Mouse (Mus musculus) cortical plate, adult 2 months (tissue): ENCODE measurements around the gene Zfyve1. TPM values are rescaled to one million over a fixed set of nuclear protein-coding genes. Genes with fewer than 3 reads are reported as not detected.
A peak's percentile ranks its signal among the peaks of the same experiment; 100 is the strongest.
"Not testable (repeated sequence)": the region's sequence is repeated elsewhere in the genome, so short reads cannot be mapped to it uniquely, and the experiment has no call there.

Experiments used
- H3K27ac ChIP-seq: fragments of 200-500 bp; 2 replicates; pipeline ENCODE4 v1.5.1; 2012; ENCODE audit warnings: low read length, control low read depth, inconsistent platforms; ENCODE audit not compliant: insufficient read depth
- H3K4me1 ChIP-seq: fragments of 200-500 bp; 2 replicates; pipeline ENCODE4 v1.6.1; 2011; ENCODE audit warnings: low read length; ENCODE audit not compliant: control insufficient read depth, insufficient read depth
- H3K4me3 ChIP-seq: fragments of 200-500 bp; 2 replicates; pipeline ENCODE4 v1.5.1; 2011; ENCODE audit warnings: mild to moderate bottlenecking, low read length, control low read depth; ENCODE audit not compliant: insufficient read depth
- CTCF ChIP-seq: fragments of 200-500 bp; IDR thresholded peaks from 2 replicates; pipeline ENCODE4 v1.5.1; 2011; ENCODE audit warnings: mild to moderate bottlenecking, control low read depth, low read length; ENCODE audit not compliant: insufficient read depth; ENCODE audit errors: extremely low read depth
- POLR2A ChIP-seq: fragments of 200-500 bp; IDR thresholded peaks from 2 replicates; pipeline ENCODE4 v1.6.1; 2011; ENCODE audit warnings: mild to moderate bottlenecking, low read length, control low read depth; ENCODE audit not compliant: insufficient read depth; ENCODE audit errors: extremely low read depth
- polyA plus RNA-seq: library from polyadenylated mRNA; depleted of rRNA; stranded (reverse); fragments of >200 nt; gene quantifications from 2 replicates; pipeline ENCODE4 v1.2.3, GENCODE M21; 2012

Zfyve1 gene
- polyA plus RNA-seq, 1 experiment, result 38.9 TPM

GRCm38 (mm10) chr12:83618981-83619380 is 22.0 kb upstream of the Zfyve1 start:
- Histone ChIP-seq H3K27ac (no peak overlapping the region), H3K4me3 (no peak overlapping the region), H3K4me1 (no peaks in the 10 kb centered on the region)
- TF ChIP-seq CTCF (no peak), POLR2A (no peak)

GRCm38 (mm10) chr12:83617261-83617660 is 20.2 kb upstream of the Zfyve1 start:
- H3K27ac ChIP-seq, result no peak overlapping the region
- no peak overlapping the region for H3K4me3 ChIP-seq
- no peaks in the 10 kb centered on the region for H3K4me1 ChIP-seq
- TF ChIP-seq CTCF (no peak), POLR2A (no peak)

- H3K27ac ChIP-seq, H3K4me3 ChIP-seq, H3K4me1 ChIP-seq: not testable (repeated sequence)
These were observed 9.4 kb upstream of the Zfyve1 start for GRCm38 (mm10) chr12:83606411-83606810.

GRCm38 (mm10) chr12:83602285-83602684 is 5.3 kb upstream of the Zfyve1 start:
- Histone ChIP-seq H3K27ac (no peak overlapping the region), H3K4me1 (no peaks in the 10 kb centered on the region), H3K4me3 (no peak overlapping the region)
- TF ChIP-seq POLR2A (no peak), CTCF (no peak)

GRCm38 (mm10) chr12:83597881-83598280 is 859 bp upstream of the Zfyve1 start:
- TF ChIP-seq CTCF (no peak), POLR2A (no peak)
- no peak overlapping the region for H3K4me3 ChIP-seq
- peaks cover 4% of the 10 kb centered on the region; the same call in 1 of the 2 replicates for H3K4me1 ChIP-seq
- H3K27ac ChIP-seq, result no peak overlapping the region

GRCm38 (mm10) chr12:83596191-83596954 is 649 bp downstream of the Zfyve1 start:
- Histone ChIP-seq H3K4me1 (peaks cover 6% of the 10 kb centered on the region; the same call in 1 of the 2 replicates), H3K4me3 (peak overlapping the region; percentile 44), H3K27ac (no peak overlapping the region)
- TF ChIP-seq POLR2A, result no peak
- TF ChIP-seq CTCF, result no peak

- TF ChIP-seq CTCF, result no peak
- TF ChIP-seq POLR2A, result no peak
- Histone ChIP-seq H3K4me3 (no peak overlapping the region), H3K4me1 (peaks cover 7% of the 10 kb centered on the region; the same call in 1 of the 2 replicates), H3K27ac (no peak overlapping the region)
These were observed 2.5 kb downstream of the Zfyve1 start for GRCm38 (mm10) chr12:83594454-83595040.

GRCm38 (mm10) chr12:83591754-83592501 is 5.1 kb downstream of the Zfyve1 start:
- H3K4me1 ChIP-seq, result peaks cover 10% of the 10 kb centered on the region
- no peak overlapping the region for H3K27ac ChIP-seq
- no peak overlapping the region for H3K4me3 ChIP-seq
- no peak for TF ChIP-seq CTCF
- TF ChIP-seq POLR2A, result no peak

- TF ChIP-seq POLR2A, result no peak
- peaks cover 6% of the 10 kb centered on the region; the same call in 1 of the 2 replicates for H3K4me1 ChIP-seq
- H3K27ac ChIP-seq, result no peak overlapping the region
- H3K4me3 ChIP-seq, result no peak overlapping the region
These were observed 10.4 kb downstream of the Zfyve1 start for GRCm38 (mm10) chr12:83586628-83587027.
